Mouse (Mus musculus) megakaryocyte, embryonic 14.5 days (primary cell): ENCODE measurements around the gene Foxa1. TPM values are rescaled to one million over a fixed set of nuclear protein-coding genes. Genes with fewer than 3 reads are reported as not detected.

Experiments used
- H3K27me3 ChIP-seq: replicated peaks from 2 replicates; pipeline ENCODE3; 2012; ENCODE audit warnings: inconsistent platforms
- H3K36me3 ChIP-seq: replicated peaks from 2 replicates; pipeline ENCODE3; 2012; ENCODE audit warnings: low read length, inconsistent platforms, mixed read lengths
- H3K4me1 ChIP-seq: 2 replicates; pipeline ENCODE4 v1.6.1; 2012; ENCODE audit warnings: inconsistent platforms
- H3K4me3 ChIP-seq: replicated peaks from 2 replicates; pipeline ENCODE3; 2012; ENCODE audit warnings: moderate library complexity, mild to moderate bottlenecking, inconsistent platforms
- H3K9me3 ChIP-seq: 2 replicates; pipeline ENCODE4 v1.6.1; 2012; ENCODE audit warnings: inconsistent platforms
- FLI1 ChIP-seq: IDR thresholded peaks from 2 replicates; pipeline ENCODE4 v1.6.1; 2012; ENCODE audit warnings: low read length, inconsistent platforms, mixed read lengths
- GATA1 ChIP-seq: IDR thresholded peaks from 3 replicates; pipeline ENCODE4 v1.6.1; 2012; ENCODE audit warnings: mixed read lengths, low read length, inconsistent platforms, borderline replicate concordance
- polyA plus RNA-seq: library from polyadenylated mRNA; stranded (reverse); fragments of >175 nt; gene quantifications from 2 replicates; pipeline ENCODE4 v1.2.3, GENCODE M21; 2012; ENCODE audit warnings: low replicate concordance; ENCODE audit not compliant: insufficient read depth

Foxa1 gene
- polyA plus RNA-seq, 1 experiment: not detected

DNA sequence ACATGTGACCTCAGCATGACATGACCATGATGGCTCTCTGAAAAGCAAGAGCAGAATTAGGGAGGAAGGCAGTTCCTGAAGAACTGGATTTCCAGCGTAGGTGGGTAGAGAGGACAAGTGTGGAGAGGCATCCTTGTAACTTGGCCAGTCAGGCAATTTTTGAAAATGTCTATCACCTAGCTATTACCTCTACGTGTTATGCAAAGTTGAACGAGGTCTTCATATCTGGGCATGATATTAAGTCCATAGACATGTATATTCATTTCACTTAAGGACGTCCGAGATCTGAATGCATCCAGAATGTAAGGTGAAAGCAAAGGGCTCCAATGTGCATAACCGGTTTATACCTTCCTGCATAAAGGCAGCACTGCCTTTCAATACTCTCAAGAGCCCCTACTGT is 5.6 kb downstream of the Foxa1 start:
- peaks cover 91% of the 10 kb centered on the region for H3K27me3 ChIP-seq
- TF ChIP-seq GATA1: no peak
- TF ChIP-seq FLI1: no peak
- H3K9me3 ChIP-seq: peaks cover 20% of the 10 kb centered on the region

GRCm38 (mm10) chr12:57539551-57539985 is 7.1 kb downstream of the Foxa1 start:
- Histone ChIP-seq H3K9me3 (peaks cover 20% of the 10 kb centered on the region), H3K36me3 (no peaks in the 10 kb centered on the region), H3K4me1 (peaks cover 38% of the 10 kb centered on the region), H3K27me3 (peaks cover 91% of the 10 kb centered on the region), H3K4me3 (peak overlapping the region; percentile 89)
- TF ChIP-seq GATA1 (no peak), FLI1 (no peak)

More for the DNA sequence above, 5.6 kb downstream of the Foxa1 start:
- H3K36me3 ChIP-seq: no peaks in the 10 kb centered on the region
- peaks cover 49% of the 10 kb centered on the region for H3K4me1 ChIP-seq
- H3K4me3 ChIP-seq: no peak overlapping the region

GRCm38 (mm10) chr12:57538588-57539550 is 7.8 kb downstream of the Foxa1 start:
- Histone ChIP-seq H3K27me3 (peaks cover 91% of the 10 kb centered on the region), H3K4me3 (peak overlapping the region; percentile 89), H3K4me1 (peaks cover 38% of the 10 kb centered on the region), H3K36me3 (no peaks in the 10 kb centered on the region), H3K9me3 (peaks cover 20% of the 10 kb centered on the region)
- TF ChIP-seq GATA1 (no peak), FLI1 (no peak)

DNA sequence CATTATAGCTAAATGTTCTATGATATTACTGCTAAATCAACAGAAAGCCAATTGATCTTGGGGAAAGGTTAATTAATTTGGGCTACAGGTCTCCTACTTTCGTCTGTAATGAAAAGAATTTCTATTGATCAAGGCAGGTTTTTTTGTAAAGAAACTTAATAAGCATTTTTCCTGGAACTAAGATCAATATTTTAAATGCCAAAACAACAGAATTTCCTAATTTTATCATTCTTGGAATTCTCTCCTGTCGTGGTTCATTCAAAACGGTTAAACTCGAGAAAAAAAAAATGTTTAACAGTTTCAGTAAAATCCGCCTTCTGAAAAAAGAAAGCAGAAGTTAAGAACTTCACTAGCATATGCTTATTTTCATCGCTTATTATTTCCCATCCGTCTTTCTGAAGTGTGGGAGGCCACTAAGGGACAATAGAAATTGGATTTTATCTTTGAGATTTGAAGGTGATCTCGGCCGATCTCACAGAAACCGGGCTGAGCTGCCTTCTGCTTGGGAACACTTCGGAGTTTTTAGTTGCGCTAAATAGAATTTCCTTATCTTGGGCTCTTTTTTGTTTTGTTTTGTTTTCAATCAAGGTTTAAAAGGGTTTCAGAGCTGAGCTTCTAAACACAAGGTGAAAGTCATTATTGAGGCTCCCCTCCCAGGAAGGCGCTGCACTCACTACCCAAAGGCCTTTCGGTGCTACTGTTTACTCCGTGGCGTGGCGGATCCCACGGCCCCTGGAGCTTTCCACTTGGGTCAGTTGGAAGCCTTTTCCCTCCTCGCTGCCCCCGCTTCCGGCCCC is 8.7 kb downstream of the Foxa1 start:
- Histone ChIP-seq H3K4me1 (peaks cover 30% of the 10 kb centered on the region), H3K27me3 (peaks cover 91% of the 10 kb centered on the region), H3K36me3 (no peaks in the 10 kb centered on the region), H3K4me3 (peak overlapping the region; percentile 89), H3K9me3 (peaks cover 12% of the 10 kb centered on the region)
- TF ChIP-seq FLI1 (no peak), GATA1 (no peak)

- peaks cover 91% of the 10 kb centered on the region for H3K27me3 ChIP-seq
- H3K36me3 ChIP-seq: no peaks in the 10 kb centered on the region
- TF ChIP-seq FLI1 (no peak), GATA1 (no peak)
- peaks cover 21% of the 10 kb centered on the region for H3K4me1 ChIP-seq
- H3K4me3 ChIP-seq: no peak overlapping the region
- 0 out of 2 replicates have a peak, but pooled peaks cover 3% of the 10 kb centered on the region for H3K9me3 ChIP-seq
These were observed 9.6 kb downstream of the Foxa1 start for GRCm38 (mm10) chr12:57536909-57537670.

DNA sequence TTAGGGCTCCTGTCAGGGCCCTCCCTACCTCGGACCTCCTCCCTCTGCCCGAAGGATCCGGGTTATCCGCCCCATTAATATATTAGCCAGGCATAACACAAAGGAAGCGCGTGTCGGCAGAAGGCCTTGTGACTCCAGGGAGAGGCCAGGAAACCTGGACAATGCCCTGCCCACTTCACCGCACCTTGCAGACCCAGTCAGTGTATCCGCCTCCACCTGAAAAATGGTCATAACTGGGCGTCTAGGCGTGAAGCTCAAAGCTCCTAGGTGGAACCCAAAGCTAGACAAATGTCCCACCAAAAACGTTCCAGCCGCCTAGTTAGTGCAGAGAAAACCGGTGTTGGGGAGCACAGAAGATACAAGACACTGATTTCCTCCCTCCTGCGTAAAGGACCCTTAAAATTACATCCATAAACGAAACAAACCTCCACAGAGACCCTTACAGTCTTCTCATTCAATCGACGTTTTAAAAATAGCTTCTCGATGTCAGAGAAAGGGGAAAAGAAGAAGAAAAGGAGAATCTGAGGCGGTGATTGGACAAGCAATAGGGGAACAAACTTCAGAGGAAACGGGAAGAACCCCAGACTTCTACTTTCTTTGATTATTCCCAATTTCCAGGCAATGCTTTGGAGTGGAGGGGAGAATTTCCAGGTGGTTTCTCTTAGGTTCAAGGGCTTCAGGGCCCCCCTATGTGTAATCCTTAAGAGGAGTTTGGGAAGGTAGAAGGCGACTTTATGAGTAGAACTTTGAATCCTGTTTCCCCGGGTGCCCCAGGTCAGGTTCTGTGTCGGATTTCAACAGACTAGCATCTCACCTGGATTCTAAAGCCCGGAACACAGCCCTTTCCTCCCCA is 10.4 kb downstream of the Foxa1 start:
- no peaks in the 10 kb centered on the region for H3K9me3 ChIP-seq
- no peak for TF ChIP-seq FLI1
- no peak for TF ChIP-seq GATA1
- H3K4me3 ChIP-seq: no peak overlapping the region
- no peaks in the 10 kb centered on the region for H3K36me3 ChIP-seq
- peaks cover 90% of the 10 kb centered on the region for H3K27me3 ChIP-seq
- peaks cover 18% of the 10 kb centered on the region for H3K4me1 ChIP-seq

DNA sequence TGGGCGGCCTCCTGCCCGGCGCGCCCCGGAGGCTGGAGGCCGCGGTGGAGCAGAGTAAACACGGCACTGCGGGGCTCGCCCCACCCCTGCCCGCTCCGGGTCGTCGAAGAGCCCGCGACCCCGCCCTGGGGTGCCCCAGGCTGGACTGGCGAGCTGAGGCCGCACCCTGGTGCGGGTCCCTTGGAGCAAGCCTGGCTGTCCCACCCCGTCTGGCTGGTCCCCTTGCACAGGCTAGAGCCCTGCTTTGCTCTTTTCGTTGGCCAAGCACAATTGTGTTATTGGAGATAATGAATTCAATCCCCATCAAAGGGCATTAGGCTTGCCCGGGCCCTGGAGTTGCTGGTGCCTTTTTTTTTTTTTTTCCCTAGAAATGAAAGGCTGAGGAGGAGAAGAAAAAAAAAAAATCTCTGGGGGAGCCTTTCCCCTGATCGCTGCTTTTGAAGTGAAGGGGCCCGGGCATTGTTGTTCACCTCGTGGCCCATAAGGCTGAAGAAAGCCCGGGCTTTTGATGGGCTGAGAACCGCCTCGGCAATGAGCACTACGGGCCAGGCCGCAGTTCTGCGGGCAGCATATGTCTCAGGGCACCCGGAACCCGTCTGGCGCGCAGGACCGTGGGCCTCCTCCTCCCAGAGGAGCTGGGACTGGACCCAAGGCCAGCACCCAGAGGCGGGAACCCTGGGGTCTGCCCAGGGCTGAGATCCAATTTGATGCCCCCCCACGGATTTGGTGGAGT is 11.7 kb downstream of the Foxa1 start:
- Histone ChIP-seq H3K27me3 (peaks cover 86% of the 10 kb centered on the region), H3K9me3 (no peaks in the 10 kb centered on the region), H3K4me1 (peaks cover 18% of the 10 kb centered on the region), H3K4me3 (no peak overlapping the region), H3K36me3 (no peaks in the 10 kb centered on the region)
- TF ChIP-seq GATA1 (no peak), FLI1 (no peak)

DNA sequence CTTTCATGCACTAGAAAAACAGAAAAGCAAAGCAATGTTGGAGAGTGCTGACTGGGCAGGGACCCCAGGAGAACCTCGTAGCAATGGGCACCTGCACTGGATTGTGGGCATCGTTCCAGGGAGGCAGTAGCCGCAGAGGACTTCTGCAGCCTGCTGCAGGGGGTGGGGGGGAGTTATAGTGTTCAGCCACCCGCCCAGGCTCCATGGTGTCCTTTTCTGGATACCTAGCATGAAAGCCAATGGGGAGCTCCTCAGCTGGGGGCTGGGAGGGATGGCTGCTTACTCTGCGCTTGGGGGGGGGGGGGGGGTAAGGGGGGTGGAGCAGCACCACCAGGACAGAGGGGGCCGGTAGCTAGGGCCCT is 12.2 kb downstream of the Foxa1 start:
- H3K36me3 ChIP-seq: no peaks in the 10 kb centered on the region
- H3K27me3 ChIP-seq: peaks cover 80% of the 10 kb centered on the region
- H3K4me3 ChIP-seq: no peak overlapping the region
- peaks cover 15% of the 10 kb centered on the region for H3K4me1 ChIP-seq
- H3K9me3 ChIP-seq: no peaks in the 10 kb centered on the region
- no peak for TF ChIP-seq FLI1
- no peak for TF ChIP-seq GATA1
